Mouse (Mus musculus): ENCODE data around the gene Tlnrd1. TPM values are rescaled to one million over a fixed set of nuclear protein-coding genes. Genes with fewer than 3 reads are reported as not detected.

Tlnrd1 gene
- total RNA-seq, 2 experiments from 2014 or later = 17.4 to 19.3 TPM

DNA sequence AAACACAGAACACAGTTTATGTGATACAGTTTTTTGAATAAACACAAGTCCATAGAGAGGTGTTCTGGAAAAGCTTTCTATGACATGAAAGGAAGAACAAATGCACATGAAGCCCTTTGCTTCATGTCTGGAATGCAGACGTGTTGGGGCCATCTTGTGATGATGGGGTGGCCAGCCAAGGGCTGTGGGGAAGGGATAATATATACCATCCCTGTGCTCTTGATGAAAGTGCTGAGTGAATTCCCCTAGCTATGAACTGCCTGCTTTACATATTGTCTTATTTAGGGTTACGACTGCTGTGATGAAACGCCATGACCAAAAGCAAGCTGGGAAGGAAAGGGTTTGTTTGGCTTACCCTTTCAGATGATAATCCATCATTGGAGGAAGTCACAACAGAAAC, 39.3 kb downstream of the Tlnrd1 start:
- no peak for DNase-seq

DNA sequence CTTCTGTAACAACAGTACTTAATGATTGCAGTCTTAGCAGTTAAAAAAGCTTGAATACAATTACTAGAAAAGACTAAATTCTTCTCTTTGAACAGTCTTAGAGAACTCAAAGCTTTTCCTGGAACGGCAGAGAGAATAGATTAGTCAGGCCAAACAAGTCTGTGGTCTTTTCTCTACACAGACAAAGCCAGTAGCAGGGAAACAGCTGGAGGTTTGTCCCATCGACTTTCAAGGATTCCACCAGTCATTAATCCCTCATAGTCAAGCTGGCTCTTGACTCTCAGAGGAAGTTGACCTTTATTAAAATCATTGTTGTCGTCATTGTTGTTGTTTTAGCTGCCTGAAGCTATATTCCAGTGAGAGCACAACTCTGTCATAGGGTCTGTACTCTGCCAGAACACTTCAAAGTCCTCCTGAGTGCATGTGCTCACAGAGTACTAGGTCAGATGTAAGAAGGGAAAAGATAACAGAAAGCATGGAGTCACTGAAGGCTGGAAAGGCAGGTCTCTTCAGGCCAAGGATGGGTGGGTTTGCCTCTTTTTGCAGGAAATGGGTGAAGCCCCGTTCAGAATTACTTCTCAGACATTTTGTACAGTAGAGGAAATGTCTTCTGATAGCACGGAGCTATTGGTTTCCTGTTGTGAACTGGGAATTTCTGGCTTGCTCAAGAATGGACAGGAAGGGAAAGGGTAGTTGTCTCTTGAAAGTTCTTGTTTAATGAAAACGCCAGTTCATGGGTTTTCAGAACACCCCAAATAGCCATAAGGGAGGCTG, 41.4 kb downstream of the Tlnrd1 start:
- no peak for DNase-seq

DNA sequence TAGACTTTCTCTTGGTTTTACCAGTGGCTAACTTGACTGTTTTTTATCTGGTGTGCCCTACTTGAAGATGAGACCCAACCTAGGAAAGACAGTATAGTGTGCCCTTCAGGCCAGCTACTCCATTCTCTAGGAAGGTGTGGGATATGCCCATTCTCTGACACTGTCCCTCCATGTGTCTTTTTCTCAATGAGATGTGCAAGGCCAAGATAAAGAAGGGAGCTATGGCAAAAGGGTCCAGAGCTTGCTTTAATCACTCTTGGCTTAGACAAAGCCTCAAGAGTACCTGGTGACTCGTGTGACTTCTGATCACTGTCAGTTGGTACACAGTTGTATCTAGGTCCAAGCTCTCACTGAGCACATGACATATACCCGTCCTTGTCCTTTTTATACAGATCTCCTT, 44.0 kb downstream of the Tlnrd1 start:
- no peak for DNase-seq

DNA sequence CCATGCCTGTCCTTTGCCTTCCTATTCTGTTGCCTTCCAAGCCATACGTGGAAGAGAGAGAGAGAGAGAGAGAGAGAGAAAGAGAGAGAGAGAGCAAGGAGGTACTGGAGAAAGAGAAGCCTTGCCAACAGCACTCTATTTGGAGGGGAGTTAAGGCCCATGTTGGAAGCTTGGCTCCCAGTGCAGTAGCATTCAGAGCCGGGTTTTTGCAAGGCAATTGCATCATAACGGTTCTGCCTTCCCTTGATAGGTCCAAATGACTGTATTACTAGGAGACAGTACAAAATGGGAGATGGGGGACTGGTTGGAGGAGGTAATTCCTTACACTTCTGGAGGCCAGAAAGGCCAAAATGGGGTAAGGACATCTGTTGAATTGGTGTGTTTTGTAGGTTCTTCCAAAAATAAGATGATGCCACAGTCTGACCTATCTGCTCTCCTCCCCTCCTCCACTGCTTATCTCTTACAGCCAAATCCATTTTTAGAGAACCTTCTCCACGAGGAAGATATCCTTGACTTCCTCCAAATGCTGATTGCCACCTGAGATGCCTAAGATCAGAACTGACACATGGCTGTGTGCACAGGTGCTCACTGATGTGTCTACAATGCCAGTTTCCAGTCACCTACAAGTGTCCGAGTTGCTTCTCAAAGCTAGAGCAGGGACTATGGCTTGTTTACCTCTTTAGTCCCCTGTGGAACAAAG, 45.4 kb downstream of the Tlnrd1 start:
- no peak for DNase-seq

Other genes with a start within 250 kb of the Tlnrd1 start
- gene Il16, start 138.6 kb downstream of the Tlnrd1 start, total RNA-seq (2021) = 1 to 10 TPM; 3.5 to 4.7 TPM
- gene Cfap161, start 89.4 kb downstream of the Tlnrd1 start, total RNA-seq (2021) = under 1 TPM; 0.30 to 0.53 TPM
- 100 to 1,000 TPM; 105 to 110 TPM for gene Mesd, start 161 bp upstream of the Tlnrd1 start, total RNA-seq (2021)
- gene Cemip, start 202.2 kb upstream of the Tlnrd1 start, total RNA-seq (2021) = 1 to 10 TPM in 1 of 2 experiments, under 1 TPM in 1; 0.79 to 1.6 TPM